Mouse (Mus musculus) adrenal gland, adult 10 weeks (tissue): ENCODE measurements around the gene Mpv17. TPM values are rescaled to one million over a fixed set of nuclear protein-coding genes. Genes with fewer than 3 reads are reported as not detected.

ENCODE experiments used
- polyA plus RNA-seq: library from polyadenylated mRNA; stranded (reverse); fragments of 350-450 nt; fragmentation: Illumina TruSeq; extraction: RNeasy Lipid Tissue Mini Kit (QIAGEN cat#74804); gene quantifications from one replicate; pipeline ENCODE4 v1.2.3, GENCODE M21; 2014; ENCODE audit warnings: low read depth, low replicate concordance

Gene Mpv17
- 88.7 TPM for polyA plus RNA-seq

GRCm38 (mm10) chr5:31154152-31154553 lies at the start of gene Mpv17:
Gene Mpv17, minus strand, starts transcription at chr5:31154251.

GRCm38 (mm10) chr5:31201742-31202590 lies 47.9 kb upstream of the Mpv17 start, which contains the start of gene Zfp513:
Gene Zfp513, minus strand, starts transcription at chr5:31202303.

GRCm38 (mm10) chr5:31192939-31193630 lies 39.0 kb upstream of the Mpv17 start, which contains the start of the genes Snx17 and Eif2b4:
Gene Snx17, plus strand, starts transcription at chr5:31193227.
Gene Eif2b4, minus strand, starts transcription at chr5:31193430.

GRCm38 (mm10) chr5:31179766-31180630 lies 25.9 kb upstream of the Mpv17 start, which contains the start of the genes Gm29609 and Gtf3c2:
Gene Gm29609, minus strand, starts transcription at chr5:31179911.
Gene Gtf3c2, minus strand, starts transcription at chr5:31180144.

GRCm38 (mm10) chr5:31138241-31138967 lies 15.6 kb downstream of the Mpv17 start, which contains the start of gene Ucn:
Gene Ucn, minus strand, starts transcription at chr5:31138829.

GRCm38 (mm10) chr5:31116354-31116753 lies 37.7 kb downstream of the Mpv17 start, which contains the start of gene Trim54:
Gene Trim54, plus strand, starts transcription at chr5:31116712.

GRCm38 (mm10) chr5:31108000-31108490 lies 46.0 kb downstream of the Mpv17 start, which contains the start of gene Slc30a3:
Gene Slc30a3, minus strand, starts transcription at chr5:31108237.

GRCm38 (mm10) chr5:31105814-31106335 lies 48.2 kb downstream of the Mpv17 start, which contains the start of gene Dnajc5g:
Gene Dnajc5g, plus strand, starts transcription at chr5:31106285.

Other genes with a start within 250 kb of the Mpv17 start
- gene Ost4, start 246.5 kb downstream of the Mpv17 start, polyA plus RNA-seq = 273 TPM
- not detected for gene Emilin1, start 240.8 kb downstream of the Mpv17 start, polyA plus RNA-seq
- gene Khk, start 232.8 kb downstream of the Mpv17 start, polyA plus RNA-seq = not detected
- gene Cgref1, start 208.7 kb downstream of the Mpv17 start, polyA plus RNA-seq = not detected
- 19.2 TPM for gene Preb, start 193.9 kb downstream of the Mpv17 start, polyA plus RNA-seq
- 0.82 TPM for gene Tcf23, start 185.6 kb downstream of the Mpv17 start, polyA plus RNA-seq
- gene Atraid, start 105.9 kb downstream of the Mpv17 start, polyA plus RNA-seq = 125 TPM
- 4.0 TPM for gene Slc5a6, start 105.3 kb downstream of the Mpv17 start, polyA plus RNA-seq
- 0.76 TPM for gene Cad, start 99.5 kb downstream of the Mpv17 start, polyA plus RNA-seq
- not detected for gene Dnajc5g, start 48.0 kb downstream of the Mpv17 start, polyA plus RNA-seq
- not detected for gene Slc30a3, start 46.0 kb downstream of the Mpv17 start, polyA plus RNA-seq
- gene Trim54, start 37.5 kb downstream of the Mpv17 start, polyA plus RNA-seq = not detected
- gene Ucn, start 15.4 kb downstream of the Mpv17 start, polyA plus RNA-seq = not detected
- 0.35 TPM for gene Gm29609, start 25.7 kb upstream of the Mpv17 start, polyA plus RNA-seq
- gene Gtf3c2, start 25.9 kb upstream of the Mpv17 start, polyA plus RNA-seq = 47.4 TPM
- gene Snx17, start 39.0 kb upstream of the Mpv17 start, polyA plus RNA-seq = 72.7 TPM
- gene Eif2b4, start 39.2 kb upstream of the Mpv17 start, polyA plus RNA-seq = 2.9 TPM
- 1.3 TPM for gene Zfp513, start 48.1 kb upstream of the Mpv17 start, polyA plus RNA-seq
- gene Ppm1g, start 66.4 kb upstream of the Mpv17 start, polyA plus RNA-seq = 30.8 TPM
- gene Nrbp1, start 86.6 kb upstream of the Mpv17 start, polyA plus RNA-seq = 91.5 TPM
- gene Gm9970, start 87.0 kb upstream of the Mpv17 start, polyA plus RNA-seq = not detected
- gene Krtcap3, start 97.4 kb upstream of the Mpv17 start, polyA plus RNA-seq = not detected
- gene Ift172, start 136.9 kb upstream of the Mpv17 start, polyA plus RNA-seq = 14.0 TPM
- gene Fndc4, start 141.8 kb upstream of the Mpv17 start, polyA plus RNA-seq = 3.6 TPM
- not detected for gene Gckr, start 143.2 kb upstream of the Mpv17 start, polyA plus RNA-seq